Mouse (Mus musculus) liver, postnatal 0 days (tissue): ENCODE results near the gene Fign.

Experiments used
- CTCF ChIP-seq: sonication (generic); IDR thresholded peaks from 2 replicates; pipeline ENCODE4 v1.5.1; 2016; ENCODE audit warnings: antibody characterized with exemption, low read depth
- EP300 ChIP-seq: IDR thresholded peaks from 2 replicates; pipeline ENCODE4 v1.6.1; 2016; ENCODE audit warnings: antibody characterized with exemption, low read depth, mild to moderate bottlenecking

DNA sequence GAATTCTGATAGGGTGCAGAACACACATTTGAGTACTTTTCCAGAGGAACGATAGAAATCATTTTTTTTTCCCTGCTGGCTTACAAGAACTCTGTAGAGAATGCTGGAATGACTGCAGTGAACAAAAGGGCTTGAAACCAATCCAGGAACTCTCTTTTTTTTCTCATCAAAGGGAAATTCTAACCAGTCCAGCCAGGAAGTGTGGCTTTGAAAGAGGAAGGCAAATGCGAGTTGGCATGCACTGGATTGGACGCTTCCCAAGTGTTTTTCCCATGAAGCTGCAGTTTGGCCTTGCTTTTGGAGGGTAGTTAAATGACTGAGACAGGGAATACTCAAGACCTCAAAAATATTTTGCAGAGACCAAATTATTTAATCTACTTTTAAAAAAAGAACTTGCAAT, 54.7 kb downstream of the Fign start:
- TF ChIP-seq CTCF = no peak
- no peak for TF ChIP-seq EP300
